Mouse (Mus musculus): ENCODE results near the gene Atrx.

Atrx gene

DNA sequence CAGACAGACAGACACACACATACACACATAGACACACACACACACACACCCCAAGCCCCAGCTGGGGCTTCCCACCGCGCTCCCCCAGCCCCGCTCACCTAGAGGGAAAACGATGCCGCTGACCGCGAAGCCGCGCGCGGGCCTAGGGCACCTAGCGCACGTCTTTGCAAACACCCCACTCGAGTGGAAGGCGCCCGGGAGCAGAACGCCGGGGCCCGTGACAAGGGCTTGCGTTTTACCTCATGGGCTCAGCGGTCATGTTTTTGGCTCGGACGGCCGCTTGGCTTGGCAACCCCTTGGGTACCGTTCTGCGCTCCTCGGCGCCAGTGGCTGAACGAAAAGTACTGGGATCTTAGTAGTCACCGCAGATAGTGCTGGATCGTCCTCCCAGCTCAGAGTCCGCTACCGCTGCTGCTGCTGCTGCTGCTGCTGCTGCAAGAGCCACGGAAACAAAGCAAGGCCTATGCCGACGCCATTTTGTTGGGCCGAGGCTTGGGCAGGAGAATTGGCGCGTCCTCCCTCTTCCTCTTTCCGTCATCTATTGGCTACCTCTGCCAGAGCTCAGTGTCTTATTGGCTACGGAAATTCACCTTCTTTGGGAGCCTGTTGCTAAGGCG, at the start of gene Atrx:
TSS of gene Atrx (minus strand) at position 543 of the 617 bp plus-strand sequence.
- peak; percentile 85 for DNase-seq (ENCODE audit: low read depth, low spot score)

- DNase-seq (ENCODE audit: low read depth, low spot score): peak; percentile 67
Measured at GRCm38 (mm10) chrX:105957091-105957490, 27.9 kb upstream of the Atrx start.

- DNase-seq (ENCODE audit: low read depth, low spot score): no peak
Measured at GRCm38 (mm10) chrX:105953999-105954398, 24.8 kb upstream of the Atrx start.

DNA sequence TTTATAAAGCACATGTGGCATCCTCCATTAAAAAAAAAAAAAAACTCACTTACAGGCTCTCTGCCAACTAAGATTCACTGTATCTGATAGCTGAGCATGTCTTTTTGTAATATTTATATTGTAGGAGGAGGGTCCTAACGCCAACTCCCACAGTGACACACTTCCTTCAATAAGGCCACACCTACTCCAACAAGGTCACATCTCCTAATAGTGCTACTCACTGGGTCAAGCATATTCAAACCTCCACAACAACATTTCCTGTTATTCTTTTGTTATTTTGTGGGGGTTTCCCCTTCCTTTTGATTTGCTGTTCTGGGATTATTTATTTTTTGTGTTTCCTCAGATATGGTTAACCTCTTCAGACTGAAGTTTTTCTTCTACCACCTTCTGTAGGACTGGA, 17.2 kb upstream of the Atrx start:
- DNase-seq (ENCODE audit: low read depth, low spot score): no peak

DNA sequence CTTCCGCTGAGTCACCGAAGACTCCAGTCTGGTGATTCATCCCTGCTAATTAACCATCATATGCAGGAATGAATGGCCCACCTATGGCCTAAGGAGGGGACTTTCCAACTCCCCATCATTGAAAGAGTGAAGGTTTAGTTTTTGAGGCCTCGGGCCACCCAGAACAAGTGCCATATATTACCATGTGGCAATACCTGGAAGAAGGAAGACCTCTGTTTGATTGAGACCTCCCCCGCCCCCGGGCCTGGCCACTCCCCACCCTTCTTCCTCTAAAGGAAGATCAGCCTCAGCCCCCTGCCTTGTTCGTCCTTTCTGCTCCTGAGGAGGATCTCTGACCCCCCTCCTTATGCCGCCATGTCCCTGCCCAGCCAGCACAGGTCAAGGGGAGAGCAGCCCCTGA, 10.0 kb upstream of the Atrx start:
- DNase-seq (ENCODE audit: low read depth, low spot score): peak; percentile 63

DNA sequence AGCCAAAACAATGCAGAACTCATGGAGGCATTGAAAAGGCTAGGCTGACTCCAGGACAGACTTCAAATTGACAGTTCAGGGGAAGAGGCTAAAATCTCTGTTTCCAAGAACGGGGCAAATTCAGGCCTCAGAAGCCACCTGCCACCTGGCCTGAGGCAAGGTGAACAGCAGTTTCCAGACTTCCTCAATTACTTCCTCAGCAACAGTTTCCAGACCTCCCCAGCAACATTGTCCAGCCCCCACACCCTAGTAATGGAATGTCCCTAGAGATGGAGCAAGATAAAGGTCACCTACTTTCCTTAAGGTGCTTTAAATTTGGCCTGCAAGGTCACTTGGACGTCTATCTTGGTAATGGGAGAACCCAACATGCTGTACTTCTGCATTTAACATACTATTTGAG, 8.5 kb upstream of the Atrx start:
- DNase-seq (ENCODE audit: low read depth, low spot score): peak; percentile 65

GRCm38 (mm10) chrX:105934341-105934740, 5.1 kb upstream of the Atrx start:
- peak; percentile 21 for DNase-seq (ENCODE audit: low read depth, low spot score)

GRCm38 (mm10) chrX:105929478-105930038, 355 bp upstream of the Atrx start:
- DNase-seq (ENCODE audit: low read depth, low spot score): no peak

DNA sequence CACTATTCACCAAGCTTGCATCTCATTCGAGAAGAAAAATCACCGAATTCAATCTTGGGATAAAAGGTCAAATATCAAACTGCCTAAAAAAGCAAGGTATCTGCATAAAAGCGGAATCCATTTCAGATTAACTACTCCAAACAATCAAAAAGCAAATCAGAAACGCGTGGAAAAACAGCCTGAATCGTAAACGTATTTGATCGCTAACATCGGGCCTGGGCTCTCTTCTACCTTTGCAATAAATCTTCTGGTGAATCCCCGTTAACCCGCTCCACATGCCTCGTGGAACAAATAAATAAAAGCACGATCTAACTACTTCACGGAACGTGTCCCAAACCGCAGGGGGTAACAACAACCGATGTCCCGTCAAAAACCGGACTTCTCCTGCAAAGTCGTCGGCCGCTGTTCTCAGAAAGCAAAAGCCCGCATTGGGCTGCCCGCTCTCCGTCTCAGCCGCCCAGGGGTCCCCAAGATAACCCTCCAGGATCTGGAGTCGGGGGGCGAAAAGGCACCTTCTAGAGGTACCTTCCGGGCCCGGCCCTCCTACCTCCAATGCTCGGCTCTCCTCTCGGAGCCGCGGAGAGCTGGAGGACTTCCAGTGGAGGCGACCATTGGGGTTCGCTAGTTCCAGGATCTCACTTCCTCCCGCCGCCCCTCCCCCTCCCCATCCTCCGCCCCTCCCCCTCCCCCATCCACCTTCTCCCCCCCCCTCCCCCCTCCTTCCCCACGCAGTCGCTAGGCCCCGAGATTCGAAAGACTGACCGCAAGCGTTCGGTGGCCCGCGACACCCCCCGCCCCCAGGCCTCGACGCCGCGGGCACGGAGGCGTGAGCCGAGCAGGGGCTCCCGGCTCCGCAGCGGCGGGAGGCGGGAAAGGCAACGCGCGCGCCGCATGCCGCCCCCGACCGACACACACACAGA, 1.0 kb downstream of the Atrx start:
- DNase-seq (ENCODE audit: low read depth, low spot score): peak; percentile 52

- DNase-seq (ENCODE audit: low read depth, low spot score): peak; percentile 65
Measured at GRCm38 (mm10) chrX:105926121-105926735, 3.0 kb downstream of the Atrx start.

DNA sequence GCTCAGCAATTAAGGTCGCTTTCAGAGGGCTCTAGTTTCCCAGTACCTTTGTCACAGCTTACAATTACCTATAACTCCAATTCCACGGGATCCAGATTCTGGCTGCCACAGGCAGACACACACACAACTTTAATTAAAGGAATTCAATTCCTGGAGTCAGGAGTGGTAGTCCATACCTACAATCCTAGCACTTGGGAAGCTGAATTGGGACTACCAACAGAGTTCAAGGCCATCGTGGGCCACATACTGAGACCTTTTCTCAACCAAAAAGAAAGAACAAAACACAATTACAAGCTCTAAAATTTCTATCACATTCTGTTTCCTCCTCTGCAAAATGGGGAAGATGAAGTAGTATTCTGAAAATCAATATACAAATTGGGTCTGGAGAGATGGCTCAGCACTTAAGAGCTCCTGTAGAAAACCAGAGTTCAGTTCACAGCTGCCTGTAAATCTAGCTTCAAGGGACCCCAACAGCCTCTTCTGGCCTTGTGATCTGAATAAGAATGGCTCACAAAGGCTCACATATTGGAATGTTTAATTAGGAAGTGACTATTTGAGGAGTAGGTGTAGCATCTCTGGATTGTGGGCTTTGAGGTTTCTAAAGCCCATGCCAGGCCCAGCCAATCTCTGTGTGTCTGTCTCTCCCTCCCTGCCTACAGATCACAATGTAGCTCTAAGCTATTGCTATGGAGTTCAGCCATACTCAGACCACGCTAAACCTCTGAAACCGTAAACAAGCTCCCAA, 4.7 kb downstream of the Atrx start:
- DNase-seq (ENCODE audit: low read depth, low spot score): peak; percentile 73

DNA sequence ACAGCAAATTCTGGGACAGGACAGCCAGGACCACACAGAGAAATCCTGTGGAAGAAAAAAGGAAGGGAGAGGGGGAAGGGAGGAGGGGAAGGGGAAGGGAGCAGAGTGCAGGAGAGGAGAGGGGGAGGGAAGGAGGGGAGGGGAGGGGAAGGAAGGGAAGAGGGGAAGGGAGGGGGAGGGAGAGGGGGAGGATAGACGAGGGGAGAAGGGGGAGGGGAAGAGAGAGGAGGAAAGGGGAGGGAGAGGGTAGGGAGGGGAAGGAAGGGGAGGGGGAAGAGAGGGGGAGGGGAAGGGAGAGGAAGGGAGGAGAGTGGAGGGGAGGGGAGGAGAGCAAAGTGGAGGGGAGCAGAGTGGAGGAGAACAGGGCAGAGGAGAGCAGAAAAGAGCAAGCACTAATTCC, 5.3 kb downstream of the Atrx start:
- DNase-seq (ENCODE audit: low read depth, low spot score): peak; percentile 70

DNA sequence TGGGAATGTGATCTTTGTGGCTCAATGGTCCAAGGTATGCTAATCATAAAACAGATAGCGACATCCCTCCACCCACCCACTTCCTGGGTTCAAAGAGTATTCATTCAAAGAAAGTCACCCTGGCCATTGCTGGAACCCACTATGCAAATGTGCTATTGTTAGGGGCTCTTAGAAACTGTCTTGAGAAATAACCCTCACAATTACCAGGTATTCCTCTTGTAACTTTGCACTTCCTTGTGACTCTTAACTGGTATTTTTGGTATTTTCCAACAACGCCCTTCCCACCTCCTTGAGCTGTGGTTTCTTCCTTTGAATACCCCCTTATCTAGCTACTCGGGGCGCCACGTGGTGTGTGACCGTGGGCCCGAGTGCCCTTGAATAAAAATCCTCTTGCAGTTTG, 6.2 kb downstream of the Atrx start:
- DNase-seq (ENCODE audit: low read depth, low spot score): peak; percentile 58

DNA sequence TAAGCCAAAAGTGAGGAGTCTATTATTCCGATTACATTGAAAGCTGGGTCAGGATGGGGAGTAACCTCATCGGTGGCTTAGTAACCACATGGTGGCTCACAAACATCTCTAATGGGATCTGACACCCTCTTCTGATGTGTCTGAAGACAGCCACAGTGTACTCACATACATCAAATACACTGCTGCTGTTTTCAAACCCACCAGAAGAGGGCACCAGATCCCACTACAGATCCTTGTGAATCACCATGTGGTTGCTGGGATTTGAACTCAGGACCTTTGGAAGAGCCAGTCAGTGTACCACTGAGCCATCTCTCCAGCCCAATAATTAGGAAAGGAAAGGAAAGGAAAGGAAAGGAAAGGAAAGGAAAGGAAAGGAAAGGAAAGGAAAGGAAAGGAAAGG, 7.8 kb downstream of the Atrx start:
- DNase-seq (ENCODE audit: low read depth, low spot score): peak; percentile 75

DNA sequence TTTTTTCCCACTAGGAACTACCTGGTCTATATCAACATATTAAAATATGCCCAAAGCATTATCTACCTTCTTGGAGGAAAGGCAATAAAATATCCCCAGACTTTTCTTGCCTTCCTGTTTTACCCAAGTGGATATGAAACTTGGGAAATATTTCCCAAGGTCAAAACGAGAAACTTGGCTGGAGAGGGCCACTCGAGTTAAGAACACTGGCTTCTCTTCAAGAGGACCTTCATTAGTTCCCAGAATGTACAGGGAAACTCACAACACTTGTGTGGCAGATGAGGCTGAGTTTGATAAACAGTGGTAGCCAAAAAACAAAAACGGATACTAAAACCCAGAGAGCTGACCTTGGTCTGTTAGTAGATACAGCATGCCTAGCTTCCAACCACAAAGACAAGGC, 17.5 kb downstream of the Atrx start:
- DNase-seq (ENCODE audit: low read depth, low spot score): no peak

GRCm38 (mm10) chrX:105901611-105902010, 27.6 kb downstream of the Atrx start:
- no peak for DNase-seq (ENCODE audit: low read depth, low spot score)

- no peak for DNase-seq (ENCODE audit: low read depth, low spot score)
Measured at GRCm38 (mm10) chrX:105886921-105887320, 42.3 kb downstream of the Atrx start.

GRCm38 (mm10) chrX:105864367-105864766, 64.8 kb downstream of the Atrx start:
- DNase-seq (ENCODE audit: low read depth, low spot score): peak; percentile 75

DNA sequence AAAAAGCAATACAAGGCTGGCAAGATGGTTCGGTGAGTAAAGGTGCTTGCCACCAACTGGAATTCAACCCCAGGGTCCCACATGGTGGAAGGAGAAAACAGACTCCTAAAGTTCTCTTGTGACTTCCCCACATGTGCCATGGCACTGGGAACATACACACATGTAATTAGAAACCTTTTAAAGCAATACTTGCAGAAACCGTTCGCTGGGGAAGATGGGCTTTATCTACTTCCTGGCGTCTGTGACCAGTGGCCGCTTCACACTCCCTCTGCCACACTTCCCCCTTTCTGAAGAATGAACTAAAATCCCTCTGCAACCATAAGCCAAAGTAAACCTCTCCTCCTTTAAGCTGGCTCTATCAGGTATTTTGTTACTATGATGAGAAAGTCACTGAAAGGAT, 104.7 kb downstream of the Atrx start:
- DNase-seq (ENCODE audit: low read depth, low spot score): no peak

DNA sequence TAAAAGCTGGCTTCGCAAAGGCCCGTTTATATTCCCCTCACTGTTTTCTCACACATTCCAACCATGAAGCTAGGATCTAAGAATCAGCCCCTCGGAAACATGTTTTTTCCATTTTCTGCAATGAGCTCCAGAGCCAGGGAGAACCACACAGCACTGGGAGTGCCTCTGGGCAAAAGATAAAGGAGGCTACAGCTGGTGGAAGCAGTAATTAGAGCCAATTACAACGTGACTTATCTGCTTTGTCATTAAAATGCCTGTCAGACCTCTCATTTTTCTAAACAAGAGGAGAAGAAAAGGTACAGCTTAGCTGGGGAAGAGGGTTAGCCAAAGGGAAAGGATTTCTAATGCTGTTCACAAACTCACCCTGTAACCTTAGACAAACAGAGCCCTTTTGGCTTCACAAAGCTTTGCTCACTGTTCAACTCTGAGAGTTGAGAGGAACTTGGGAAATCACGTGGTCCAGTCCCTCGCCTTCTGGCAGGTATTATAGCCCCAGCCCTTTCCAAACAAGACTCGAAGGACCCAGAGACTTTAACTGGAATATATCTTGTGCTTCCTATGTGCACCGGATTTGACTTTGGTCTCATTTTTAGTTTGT, 134.3 kb downstream of the Atrx start:
- DNase-seq (ENCODE audit: low read depth, low spot score): peak; percentile 49

- DNase-seq (ENCODE audit: low read depth, low spot score): no peak
Measured at GRCm38 (mm10) chrX:105773281-105773680, 155.9 kb downstream of the Atrx start.

All from ZHBTc4 (cell line).